Mouse (Mus musculus) kidney, postnatal 14 days (tissue): ENCODE measurements at regions not wholly inside any gene's neighbourhood (a gene's known extent, or its start where the extent isn't known, plus 50 kb on each side); places are given as distances from the start of the nearest gene placed in this dataset.
A peak's percentile ranks its signal among the peaks of the same experiment; 100 is the strongest.

Experiments
- DNase-seq: peaks from one replicate; pipeline ENCODE4 v3.0.0; 2022; ENCODE audit warnings: mixed read lengths

- no peak for DNase-seq
Measured at GRCm38 (mm10) chr11:31530851-31531250, 140.8 kb downstream of the Bod1 start.

GRCm38 (mm10) chr11:31529686-31530085 is 142.0 kb downstream of the Bod1 start:
- DNase-seq, result no peak

GRCm38 (mm10) chr11:31524708-31525107 is 147.0 kb downstream of the Bod1 start:
- no peak for DNase-seq

- DNase-seq, result no peak
Measured at GRCm38 (mm10) chr11:31524065-31524618, 147.5 kb downstream of the Bod1 start.

- DNase-seq, result no peak
Measured at GRCm38 (mm10) chr11:31522127-31522526, 149.6 kb downstream of the Bod1 start.

- no peak for DNase-seq
Measured at GRCm38 (mm10) chr11:31520909-31521308, 150.8 kb downstream of the Bod1 start.

- DNase-seq, result no peak
Measured at GRCm38 (mm10) chr11:31503239-31503916, 133.5 kb upstream of the Stc2 start.

- no peak for DNase-seq
Measured at GRCm38 (mm10) chr11:31485429-31485828, 115.6 kb upstream of the Stc2 start.

GRCm38 (mm10) chr11:31481057-31481340 is 111.1 kb upstream of the Stc2 start:
- DNase-seq, result no peak

- no peak for DNase-seq
Measured at GRCm38 (mm10) chr11:31480225-31481056, 110.6 kb upstream of the Stc2 start.

- peak; percentile 37 for DNase-seq
Measured at GRCm38 (mm10) chr11:31477763-31478162, 107.9 kb upstream of the Stc2 start.

- DNase-seq, result peak; percentile 51
Measured at GRCm38 (mm10) chr11:31477104-31477503, 107.2 kb upstream of the Stc2 start.

- DNase-seq, result peak; percentile 27
Measured at GRCm38 (mm10) chr11:31473017-31473416, 103.1 kb upstream of the Stc2 start.

GRCm38 (mm10) chr11:31470681-31471414 is 101.0 kb upstream of the Stc2 start:
- DNase-seq, result no peak

- DNase-seq, result peak; percentile 50
Measured at GRCm38 (mm10) chr11:31464844-31465243, 95.0 kb upstream of the Stc2 start.

- no peak for DNase-seq
Measured at GRCm38 (mm10) chr11:31462440-31462839, 92.6 kb upstream of the Stc2 start.

GRCm38 (mm10) chr11:31461824-31462223 is 92.0 kb upstream of the Stc2 start:
- no peak for DNase-seq

- DNase-seq, result no peak
Measured at GRCm38 (mm10) chr11:31461348-31461747, 91.5 kb upstream of the Stc2 start.

GRCm38 (mm10) chr11:31427374-31427773 is 57.5 kb upstream of the Stc2 start:
- no peak for DNase-seq
